Mouse (Mus musculus) embryonic facial prominence, embryonic 11.5 days (tissue): Measurements from ENCODE around the gene Slc6a13. TPM values are rescaled to one million over a fixed set of nuclear protein-coding genes. Genes with fewer than 3 reads are reported as not detected.

Experiments
- ATAC-seq: fragments of 200-750 bp; cut with Nextera tagmentation; replicated peaks from 2 replicates; pipeline ENCODE4 v1.8.0; 2017; ENCODE audit warnings: low read depth; ENCODE audit not compliant: insufficient number of reproducible peaks, low FRiP score, low TSS enrichment
- DNase-seq: peaks from one replicate; pipeline ENCODE4 v3.0.0-alpha.2; 2015; ENCODE audit warnings: low spot score
- H3K27ac ChIP-seq: fragments of 300-500 bp; sonication (generic); replicated peaks from 2 replicates; pipeline ENCODE4 v1.5.1; 2014; ENCODE audit warnings: mild to moderate bottlenecking, low read depth, low read length, control low read depth
- H3K27me3 ChIP-seq: fragments of 300-500 bp; sonication (generic); 2 replicates; pipeline ENCODE4 v1.6.1; 2014; ENCODE audit warnings: mild to moderate bottlenecking, low read length, moderate library complexity, mixed read lengths; ENCODE audit not compliant: control insufficient read depth, insufficient read depth
- H3K36me3 ChIP-seq: fragments of 300-500 bp; sonication (generic); replicated peaks from 2 replicates; pipeline ENCODE4 v1.6.1; 2014; ENCODE audit warnings: low read depth, mild to moderate bottlenecking, low read length, moderate library complexity, mixed read lengths; ENCODE audit not compliant: control insufficient read depth, insufficient read depth
- H3K4me1 ChIP-seq: fragments of 300-500 bp; sonication (generic); 2 replicates; pipeline ENCODE4 v1.6.1; 2014; ENCODE audit warnings: low read length, mixed read lengths; ENCODE audit not compliant: control insufficient read depth, insufficient read depth
- H3K4me2 ChIP-seq: fragments of 300-500 bp; sonication (generic); 2 replicates; pipeline ENCODE4 v1.6.1; 2014; ENCODE audit warnings: low read depth, mild to moderate bottlenecking, control low read depth, low read length, moderate library complexity
- H3K4me3 ChIP-seq: fragments of 300-500 bp; sonication (generic); 2 replicates; pipeline ENCODE4 v1.5.1; 2014; ENCODE audit warnings: low read depth, low read length, control low read depth
- H3K9ac ChIP-seq: fragments of 300-500 bp; sonication (generic); replicated peaks from 2 replicates; pipeline ENCODE4 v1.6.1; 2014; ENCODE audit warnings: mild to moderate bottlenecking, control low read depth, low read length
- H3K9me3 ChIP-seq: fragments of 300-500 bp; sonication (generic); replicated peaks from 2 replicates; pipeline ENCODE4 v1.6.1; 2016; ENCODE audit warnings: mild to moderate bottlenecking, low read length, inconsistent platforms, mixed read lengths; ENCODE audit not compliant: control insufficient read depth
- WGBS: fragments of 180-500 bp; shearing (Covaris S2); extraction: QIAGEN DNeasy Blood & Tissue Kit; methylation state at CpG from one replicate; pipeline ENCODE4 v1.1.7; 2014; 5-methylcytosine and 5-hydroxymethylcytosine counted together
- polyA plus RNA-seq: library from polyadenylated mRNA; unstranded; fragments of >200 nt; fragmentation: Nextera tagmentation; extraction: Ambion mirVana; gene quantifications from 2 replicates; pipeline ENCODE4 v1.2.1, GENCODE M21; 2014

Gene Slc6a13
- polyA plus RNA-seq, 1 experiment from 2014 or later = 0.91 TPM

- no peak overlapping the region for H3K9ac ChIP-seq
- no peaks in the 10 kb centered on the region for H3K36me3 ChIP-seq
- 92% methylated on average over 3 of the region's 3 CpGs for WGBS
- no peak overlapping the region for H3K4me3 ChIP-seq
- H3K4me2 ChIP-seq = no peak overlapping the region
- H3K27ac ChIP-seq = no peak overlapping the region
- ATAC-seq (no peak), DNase-seq (no peak)
- H3K9me3 ChIP-seq = no peaks in the 10 kb centered on the region
- no peaks in the 10 kb centered on the region for H3K4me1 ChIP-seq
- no peaks in the 10 kb centered on the region for H3K27me3 ChIP-seq
Observed at GRCm38 (mm10) chr6:121305571-121305970, 5.5 kb downstream of the Slc6a13 start.

- Histone ChIP-seq H3K9ac (no peak overlapping the region), H3K4me3 (no peak overlapping the region), H3K36me3 (no peaks in the 10 kb centered on the region), H3K4me2 (no peak overlapping the region), H3K27me3 (no peaks in the 10 kb centered on the region), H3K4me1 (no peaks in the 10 kb centered on the region), H3K9me3 (no peaks in the 10 kb centered on the region), H3K27ac (no peak overlapping the region)
- ATAC-seq (no peak), DNase-seq (no peak)
- 86% methylated on average over 6 of the region's 6 CpGs for WGBS
Observed at GRCm38 (mm10) chr6:121310984-121311383, 11.0 kb downstream of the Slc6a13 start.

GRCm38 (mm10) chr6:121319099-121319498, 19.1 kb downstream of the Slc6a13 start:
- Histone ChIP-seq H3K4me2 (no peak overlapping the region), H3K4me1 (no peaks in the 10 kb centered on the region), H3K36me3 (no peaks in the 10 kb centered on the region), H3K9me3 (no peaks in the 10 kb centered on the region), H3K9ac (no peak overlapping the region), H3K27me3 (no peaks in the 10 kb centered on the region), H3K27ac (no peak overlapping the region), H3K4me3 (no peak overlapping the region)
- no peak for DNase-seq
- ATAC-seq = no peak
- 63% methylated on average over 6 of the region's 6 CpGs for WGBS

- no peaks in the 10 kb centered on the region for H3K4me1 ChIP-seq
- no peak overlapping the region for H3K4me3 ChIP-seq
- no peak overlapping the region for H3K4me2 ChIP-seq
- H3K9ac ChIP-seq = no peak overlapping the region
- no peaks in the 10 kb centered on the region for H3K27me3 ChIP-seq
- H3K9me3 ChIP-seq = no peaks in the 10 kb centered on the region
- WGBS = 80% methylated on average over 9 of the region's 9 CpGs
- no peak for ATAC-seq
- no peak for DNase-seq
- no peak overlapping the region for H3K27ac ChIP-seq
- no peaks in the 10 kb centered on the region for H3K36me3 ChIP-seq
Observed at GRCm38 (mm10) chr6:121322381-121323110, 22.5 kb downstream of the Slc6a13 start.

GRCm38 (mm10) chr6:121325298-121325697, 25.3 kb downstream of the Slc6a13 start:
- no peak for DNase-seq
- 82% methylated on average over 3 of the region's 3 CpGs for WGBS
- Histone ChIP-seq H3K27me3 (no peaks in the 10 kb centered on the region), H3K27ac (no peak overlapping the region), H3K4me2 (no peak overlapping the region), H3K4me1 (no peaks in the 10 kb centered on the region), H3K9ac (no peak overlapping the region), H3K36me3 (no peaks in the 10 kb centered on the region), H3K4me3 (no peak overlapping the region), H3K9me3 (no peaks in the 10 kb centered on the region)
- no peak for ATAC-seq

- Histone ChIP-seq H3K4me2 (no peak overlapping the region), H3K27me3 (no peaks in the 10 kb centered on the region), H3K9me3 (no peaks in the 10 kb centered on the region), H3K36me3 (no peaks in the 10 kb centered on the region), H3K4me1 (no peaks in the 10 kb centered on the region), H3K9ac (no peak overlapping the region), H3K27ac (no peak overlapping the region), H3K4me3 (no peak overlapping the region)
- DNase-seq = no peak
- 61% methylated on average over 9 of the region's 9 CpGs for WGBS
- ATAC-seq = no peak
Observed at GRCm38 (mm10) chr6:121325740-121326139, 25.7 kb downstream of the Slc6a13 start.

- ATAC-seq (no peak), DNase-seq (no peak)
- Histone ChIP-seq H3K36me3 (no peaks in the 10 kb centered on the region), H3K4me3 (no peak overlapping the region), H3K9me3 (no peaks in the 10 kb centered on the region), H3K27me3 (no peaks in the 10 kb centered on the region), H3K27ac (no peak overlapping the region), H3K9ac (no peak overlapping the region), H3K4me1 (no peaks in the 10 kb centered on the region), H3K4me2 (no peak overlapping the region)
- WGBS = 31% methylated on average over 10 of the region's 10 CpGs
Observed at GRCm38 (mm10) chr6:121326486-121327069, 26.6 kb downstream of the Slc6a13 start.

GRCm38 (mm10) chr6:121328417-121328884, 28.4 kb downstream of the Slc6a13 start:
- Histone ChIP-seq H3K4me2 (no peak overlapping the region), H3K27ac (no peak overlapping the region), H3K27me3 (no peaks in the 10 kb centered on the region), H3K4me1 (no peaks in the 10 kb centered on the region), H3K4me3 (no peak overlapping the region), H3K9me3 (no peaks in the 10 kb centered on the region), H3K36me3 (no peaks in the 10 kb centered on the region), H3K9ac (no peak overlapping the region)
- 60% methylated on average over 9 of the region's 9 CpGs for WGBS
- DNase-seq = no peak
- no peak for ATAC-seq
